Mouse (Mus musculus) CD4-positive helper T cell, adult 2 months (primary cell): ENCODE measurements at regions not wholly inside any gene's neighbourhood (a gene's known extent, or its start where the extent isn't known, plus 50 kb on each side); places are given as distances from the start of the nearest gene placed in this dataset.
"Not testable (repeated sequence)": the region's sequence is repeated elsewhere in the genome, so short reads cannot be mapped to it uniquely, and the experiment has no call there.

ENCODE experiments used
- DNase-seq: peaks from one replicate; pipeline ENCODE4 v3.0.0-alpha.2; 2012; ENCODE audit warnings: low read depth, missing footprints, low spot score

GRCm38 (mm10) chr6:31899055-31899454 lies 151.0 kb upstream of the 1700012A03Rik start:
- no peak for DNase-seq

GRCm38 (mm10) chr6:31898609-31899008 lies 151.4 kb upstream of the 1700012A03Rik start:
- DNase-seq: no peak

GRCm38 (mm10) chr6:31897001-31897400 lies 153.0 kb upstream of the 1700012A03Rik start:
- DNase-seq: no peak

GRCm38 (mm10) chr6:31895835-31896234 lies 154.2 kb upstream of the 1700012A03Rik start:
- DNase-seq: no peak

GRCm38 (mm10) chr6:31886931-31887330 lies 163.1 kb upstream of the 1700012A03Rik start:
- DNase-seq: no peak

GRCm38 (mm10) chr6:31885196-31885595 lies 164.8 kb upstream of the 1700012A03Rik start:
- not testable (repeated sequence) for DNase-seq

- DNase-seq: no peak
Observed at GRCm38 (mm10) chr6:31883726-31884125, 166.3 kb upstream of the 1700012A03Rik start.

GRCm38 (mm10) chr6:31874616-31875015 lies 175.4 kb upstream of the 1700012A03Rik start:
- no peak for DNase-seq

- no peak for DNase-seq
Observed at GRCm38 (mm10) chr6:31873911-31874310, 176.1 kb upstream of the 1700012A03Rik start.

- no peak for DNase-seq
Observed at GRCm38 (mm10) chr6:31871766-31872165, 178.3 kb upstream of the 1700012A03Rik start.

- no peak for DNase-seq
Observed at GRCm38 (mm10) chr6:31861996-31862395, 188.1 kb upstream of the 1700012A03Rik start.

GRCm38 (mm10) chr6:31859621-31860020 lies 190.4 kb upstream of the 1700012A03Rik start:
- DNase-seq: no peak

GRCm38 (mm10) chr6:31854261-31854660 lies 195.8 kb upstream of the 1700012A03Rik start:
- DNase-seq: no peak

- no peak for DNase-seq
Observed at GRCm38 (mm10) chr6:31846319-31846718, 203.7 kb upstream of the 1700012A03Rik start.

- no peak for DNase-seq
Observed at GRCm38 (mm10) chr6:31845671-31846070, 204.4 kb upstream of the 1700012A03Rik start.

- DNase-seq: no peak
Observed at GRCm38 (mm10) chr6:31840621-31841020, 209.4 kb upstream of the 1700012A03Rik start.

GRCm38 (mm10) chr6:31838588-31838987 lies 211.5 kb upstream of the 1700012A03Rik start:
- peak; percentile 5 for DNase-seq

GRCm38 (mm10) chr6:31835795-31836194 lies 214.3 kb upstream of the 1700012A03Rik start:
- DNase-seq: no peak

GRCm38 (mm10) chr6:31834503-31834902 lies 215.5 kb upstream of the 1700012A03Rik start:
- DNase-seq: no peak

- no peak for DNase-seq
Observed at GRCm38 (mm10) chr6:31830610-31831009, 219.4 kb upstream of the 1700012A03Rik start.

- no peak for DNase-seq
Observed at GRCm38 (mm10) chr6:31823616-31824015, 226.4 kb upstream of the 1700012A03Rik start.

- no peak for DNase-seq
Observed at GRCm38 (mm10) chr6:31822186-31823085, 227.6 kb upstream of the 1700012A03Rik start.

GRCm38 (mm10) chr6:31821621-31822020 lies 228.4 kb upstream of the 1700012A03Rik start:
- DNase-seq: no peak
